Mouse (Mus musculus) midbrain, embryonic 12.5 days (tissue): Measurements from ENCODE around the gene Pias4. TPM values are rescaled to one million over a fixed set of nuclear protein-coding genes. Genes with fewer than 3 reads are reported as not detected.

Experiments
- ATAC-seq: fragments of 200-750 bp; cut with Nextera tagmentation; 2 replicates; pipeline ENCODE4 v1.8.0; 2017; ENCODE audit warnings: low read depth, moderate TSS enrichment, moderate library complexity; ENCODE audit not compliant: low FRiP score
- H3K27ac ChIP-seq: fragments of 300-500 bp; sonication (generic); replicated peaks from 2 replicates; pipeline ENCODE4 v1.5.1; 2016; ENCODE audit warnings: mild to moderate bottlenecking
- H3K27me3 ChIP-seq: fragments of 300-500 bp; sonication (generic); 2 replicates; pipeline ENCODE4 v1.6.1; 2016; ENCODE audit warnings: mild to moderate bottlenecking
- H3K36me3 ChIP-seq: fragments of 300-500 bp; sonication (generic); 2 replicates; pipeline ENCODE4 v1.6.1; 2016
- H3K4me1 ChIP-seq: fragments of 300-500 bp; sonication (generic); 2 replicates; pipeline ENCODE4 v1.6.1; 2016
- H3K4me2 ChIP-seq: fragments of 300-500 bp; sonication (generic); replicated peaks from 2 replicates; pipeline ENCODE4 v1.6.1; 2016; ENCODE audit warnings: mild to moderate bottlenecking, moderate library complexity
- H3K4me3 ChIP-seq: fragments of 300-500 bp; sonication (generic); 2 replicates; pipeline ENCODE4 v1.5.1; 2016; ENCODE audit warnings: mild to moderate bottlenecking
- H3K9ac ChIP-seq: fragments of 300-500 bp; sonication (generic); replicated peaks from 2 replicates; pipeline ENCODE4 v1.6.1; 2016; ENCODE audit warnings: mild to moderate bottlenecking, moderate library complexity
- H3K9me3 ChIP-seq: fragments of 300-500 bp; sonication (generic); 2 replicates; pipeline ENCODE4 v1.6.1; 2016; ENCODE audit warnings: mild to moderate bottlenecking
- WGBS: fragments of 180-500 bp; shearing (Covaris S2); methylation state at CpG from one replicate; pipeline ENCODE4 v1.1.7; 2016; 5-methylcytosine and 5-hydroxymethylcytosine counted together
- polyA plus RNA-seq: library from polyadenylated mRNA; unstranded; fragments of >200 nt; fragmentation: Nextera tagmentation; extraction: Ambion mirVana; gene quantifications from 2 replicates; pipeline ENCODE4 v1.2.1, GENCODE M21; 2016

Gene Pias4
- polyA plus RNA-seq, 1 experiment from 2014 or later: 58.6 TPM

GRCm38 (mm10) chr10:81198230-81198629 lies 30.5 kb upstream of the Pias4 start:
- ATAC-seq: no peak
- Histone ChIP-seq H3K36me3 (no peaks in the 10 kb centered on the region), H3K9ac (no peak overlapping the region), H3K27ac (no peak overlapping the region), H3K4me3 (no peak overlapping the region), H3K4me1 (peaks cover 11% of the 10 kb centered on the region), H3K27me3 (peaks cover 63% of the 10 kb centered on the region), H3K9me3 (no peaks in the 10 kb centered on the region), H3K4me2 (no peak overlapping the region)
- WGBS: 5% methylated on average over 9 of the region's 9 CpGs

DNA sequence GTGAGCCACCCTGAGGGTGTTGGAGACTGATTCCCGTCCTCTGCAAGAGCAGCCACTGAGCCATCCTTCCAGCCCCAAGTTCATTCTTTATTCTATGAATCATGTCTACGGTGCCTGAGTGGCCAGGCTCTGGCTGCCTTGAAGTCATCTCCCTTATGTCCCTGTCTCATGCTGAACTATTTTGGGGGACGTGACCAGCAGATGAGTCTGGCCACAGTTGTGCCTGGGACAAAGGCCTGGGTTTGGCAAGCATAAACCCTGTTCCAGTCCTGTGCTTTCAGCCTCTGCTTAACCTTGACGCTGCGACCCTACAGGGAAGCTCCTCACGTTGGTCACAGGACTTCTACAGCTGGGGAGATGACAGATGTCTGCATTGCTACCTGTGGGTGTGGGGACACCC lies 29.6 kb upstream of the Pias4 start:
- no peak for ATAC-seq
- Histone ChIP-seq H3K27ac (no peak overlapping the region), H3K4me2 (no peak overlapping the region), H3K36me3 (no peaks in the 10 kb centered on the region), H3K27me3 (peaks cover 63% of the 10 kb centered on the region), H3K9ac (no peak overlapping the region), H3K4me3 (no peak overlapping the region), H3K4me1 (peaks cover 19% of the 10 kb centered on the region), H3K9me3 (no peaks in the 10 kb centered on the region)
- WGBS: 60% methylated on average over 6 of the region's 6 CpGs

DNA sequence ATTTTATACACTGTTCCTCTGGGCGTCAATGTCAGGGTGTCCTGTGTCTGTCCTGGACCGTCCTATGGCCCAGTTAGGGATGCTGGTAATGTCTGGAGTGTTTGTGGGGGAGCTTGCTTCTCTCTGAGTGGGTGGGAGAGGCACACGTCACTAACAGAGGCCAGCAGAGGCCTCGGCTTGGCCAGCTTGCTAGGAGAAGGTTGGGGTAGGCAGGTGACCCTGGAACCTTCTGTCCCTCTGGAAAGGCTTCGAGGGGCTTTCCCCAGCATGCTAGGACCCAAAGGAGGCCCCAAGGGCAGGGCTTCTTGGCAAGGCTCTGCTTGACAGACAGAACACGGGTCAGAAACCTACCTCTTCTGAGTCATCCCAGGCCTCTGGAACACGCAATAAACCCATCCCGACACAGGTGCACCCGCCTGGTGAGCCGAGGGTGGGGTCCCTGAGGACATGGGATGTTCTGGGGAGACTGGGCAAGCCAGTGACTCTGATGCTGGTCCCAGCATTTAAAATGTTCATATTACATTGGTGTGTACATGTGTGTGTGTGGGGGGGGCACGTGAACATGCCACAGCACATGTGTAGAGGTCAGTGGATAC lies 28.8 kb upstream of the Pias4 start:
- no peak for ATAC-seq
- Histone ChIP-seq H3K9ac (no peak overlapping the region; the same call in 1 of the 2 replicates), H3K4me1 (peaks cover 26% of the 10 kb centered on the region), H3K27ac (no peak overlapping the region), H3K4me2 (no peak overlapping the region), H3K9me3 (no peaks in the 10 kb centered on the region), H3K36me3 (no peaks in the 10 kb centered on the region), H3K27me3 (peaks cover 63% of the 10 kb centered on the region), H3K4me3 (no peak overlapping the region)
- 71% methylated on average over 11 of the region's 11 CpGs for WGBS

GRCm38 (mm10) chr10:81195300-81195699 lies 27.6 kb upstream of the Pias4 start:
- H3K4me1 ChIP-seq: peaks cover 26% of the 10 kb centered on the region
- no peak for ATAC-seq
- no peaks in the 10 kb centered on the region for H3K9me3 ChIP-seq
- H3K4me2 ChIP-seq: no peak overlapping the region
- peaks cover 57% of the 10 kb centered on the region for H3K27me3 ChIP-seq
- H3K27ac ChIP-seq: no peak overlapping the region
- no peak overlapping the region for H3K4me3 ChIP-seq
- H3K9ac ChIP-seq: no peak overlapping the region
- whole genome bisulfite sequencing: 71% methylated on average over 4 of the region's 4 CpGs
- peaks cover 11% of the 10 kb centered on the region for H3K36me3 ChIP-seq

- no peak for ATAC-seq
- H3K4me1 ChIP-seq: peaks cover 26% of the 10 kb centered on the region
- WGBS: 16% methylated on average over 37 of the region's 37 CpGs
- peaks cover 18% of the 10 kb centered on the region for H3K36me3 ChIP-seq
- H3K9ac ChIP-seq: peak overlapping the region; percentile 15; the same call in 1 of the 2 replicates
- no peaks in the 10 kb centered on the region for H3K9me3 ChIP-seq
- no peak overlapping the region for H3K27ac ChIP-seq
- H3K4me3 ChIP-seq: no peak overlapping the region
- peaks cover 48% of the 10 kb centered on the region for H3K27me3 ChIP-seq
- H3K4me2 ChIP-seq: peak overlapping the region; percentile 13; the same call in 1 of the 2 replicates
These were observed 26.5 kb upstream of the Pias4 start for GRCm38 (mm10) chr10:81193991-81194774.

DNA sequence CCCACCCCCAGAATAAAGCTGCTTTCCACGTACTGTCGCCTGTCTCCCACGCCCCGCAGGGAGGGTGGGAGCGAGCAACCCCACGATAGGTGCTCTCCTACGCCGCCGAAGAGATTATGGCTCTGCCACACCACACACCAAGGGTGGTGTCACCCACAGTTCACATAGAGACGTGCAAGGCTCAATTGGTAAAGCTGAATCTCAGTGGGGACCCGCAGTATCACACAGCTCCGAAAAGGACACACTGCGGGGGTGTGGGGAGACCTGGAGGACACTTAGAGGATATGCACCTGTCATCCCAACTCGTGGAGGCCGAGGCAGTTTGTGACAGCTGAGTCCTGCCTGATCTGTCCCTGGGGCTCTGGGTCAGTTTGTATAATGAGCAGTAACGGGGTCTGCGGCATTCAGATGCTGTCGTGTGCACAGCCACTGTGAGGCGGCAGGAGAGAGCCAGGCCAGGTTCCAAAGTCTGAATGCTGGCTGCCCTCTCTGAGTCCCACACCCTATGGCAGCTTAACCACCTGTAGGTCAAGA lies 25.3 kb upstream of the Pias4 start:
- Histone ChIP-seq H3K4me1 (peaks cover 26% of the 10 kb centered on the region), H3K27ac (peak overlapping the region; percentile 92), H3K9me3 (no peaks in the 10 kb centered on the region), H3K4me2 (peak overlapping the region; percentile 96), H3K4me3 (peak overlapping the region; percentile 71), H3K27me3 (peaks cover 41% of the 10 kb centered on the region), H3K36me3 (peaks cover 24% of the 10 kb centered on the region), H3K9ac (peak overlapping the region; percentile 74)
- WGBS: 4% methylated on average over 19 of the region's 19 CpGs
- peak; percentile 48 for ATAC-seq

GRCm38 (mm10) chr10:81192270-81192967 lies 24.7 kb upstream of the Pias4 start:
- peak; percentile 84 for ATAC-seq
- peak overlapping the region; percentile 92 for H3K27ac ChIP-seq
- peaks cover 26% of the 10 kb centered on the region for H3K4me1 ChIP-seq
- H3K9me3 ChIP-seq: no peaks in the 10 kb centered on the region
- H3K36me3 ChIP-seq: peaks cover 26% of the 10 kb centered on the region
- H3K9ac ChIP-seq: peak overlapping the region; percentile 74
- H3K27me3 ChIP-seq: peaks cover 37% of the 10 kb centered on the region
- H3K4me3 ChIP-seq: peak overlapping the region; percentile 71
- WGBS: 1% methylated on average over 93 of the region's 93 CpGs
- peak overlapping the region; percentile 96 for H3K4me2 ChIP-seq

GRCm38 (mm10) chr10:81191342-81191982 lies 23.7 kb upstream of the Pias4 start:
- no peak for ATAC-seq
- H3K4me3 ChIP-seq: no peak overlapping the region
- peaks cover 26% of the 10 kb centered on the region for H3K4me1 ChIP-seq
- 93% methylated on average over 18 of the region's 18 CpGs for WGBS
- H3K4me2 ChIP-seq: no peak overlapping the region; the same call in 1 of the 2 replicates
- H3K27me3 ChIP-seq: peaks cover 28% of the 10 kb centered on the region
- H3K27ac ChIP-seq: no peak overlapping the region
- peaks cover 36% of the 10 kb centered on the region for H3K36me3 ChIP-seq
- no peaks in the 10 kb centered on the region for H3K9me3 ChIP-seq
- no peak overlapping the region; the same call in 1 of the 2 replicates for H3K9ac ChIP-seq

GRCm38 (mm10) chr10:81190912-81191321 lies 23.2 kb upstream of the Pias4 start:
- peaks cover 22% of the 10 kb centered on the region for H3K27me3 ChIP-seq
- H3K36me3 ChIP-seq: peaks cover 39% of the 10 kb centered on the region
- no peaks in the 10 kb centered on the region for H3K9me3 ChIP-seq
- no peak overlapping the region for H3K4me3 ChIP-seq
- no peak overlapping the region for H3K9ac ChIP-seq
- H3K4me1 ChIP-seq: peaks cover 26% of the 10 kb centered on the region
- WGBS: 70% methylated on average over 6 of the region's 6 CpGs
- no peak for ATAC-seq
- no peak overlapping the region for H3K4me2 ChIP-seq
- H3K27ac ChIP-seq: no peak overlapping the region

DNA sequence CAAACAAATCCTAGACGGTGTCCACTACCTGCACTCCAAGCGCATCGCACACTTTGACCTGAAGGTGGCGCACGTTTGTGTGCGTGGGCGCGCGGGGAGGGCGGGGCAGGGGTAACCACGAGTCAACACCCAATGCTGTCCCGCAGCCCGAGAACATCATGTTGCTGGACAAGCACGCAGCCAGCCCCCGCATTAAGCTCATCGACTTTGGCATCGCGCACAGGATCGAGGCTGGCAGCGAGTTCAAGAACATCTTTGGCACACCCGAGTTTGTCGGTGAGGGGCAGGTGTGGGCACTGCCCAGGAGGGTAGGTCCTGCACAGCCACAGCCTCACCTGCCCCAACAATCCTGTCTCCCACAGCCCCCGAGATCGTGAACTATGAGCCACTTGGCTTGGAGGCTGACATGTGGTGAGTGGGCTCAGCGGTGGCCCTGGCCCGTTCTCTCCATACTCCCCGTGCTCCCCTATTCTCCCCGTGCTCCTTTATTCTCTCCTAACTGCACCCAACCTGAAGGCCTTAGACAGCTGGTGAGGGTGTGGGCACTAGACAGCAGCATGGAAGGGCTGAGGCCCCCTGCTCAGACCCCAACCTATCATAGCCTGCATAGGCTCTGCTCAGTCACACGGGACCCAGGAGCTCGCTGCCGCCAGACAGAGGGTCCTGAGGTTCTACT lies 22.7 kb upstream of the Pias4 start:
- WGBS: 71% methylated on average over 31 of the region's 31 CpGs
- Histone ChIP-seq H3K36me3 (peaks cover 43% of the 10 kb centered on the region), H3K27me3 (peaks cover 17% of the 10 kb centered on the region), H3K9me3 (no peaks in the 10 kb centered on the region), H3K9ac (no peak overlapping the region), H3K4me2 (no peak overlapping the region), H3K4me1 (peaks cover 26% of the 10 kb centered on the region), H3K4me3 (no peak overlapping the region), H3K27ac (no peak overlapping the region)
- no peak for ATAC-seq

GRCm38 (mm10) chr10:81189821-81190220 lies 22.1 kb upstream of the Pias4 start:
- 81% methylated on average over 26 of the region's 26 CpGs for WGBS
- Histone ChIP-seq H3K4me2 (no peak overlapping the region), H3K27ac (no peak overlapping the region), H3K27me3 (peaks cover 11% of the 10 kb centered on the region), H3K4me1 (peaks cover 27% of the 10 kb centered on the region), H3K9ac (no peak overlapping the region), H3K9me3 (no peaks in the 10 kb centered on the region), H3K36me3 (peaks cover 48% of the 10 kb centered on the region), H3K4me3 (no peak overlapping the region)
- ATAC-seq: no peak
